Mouse (Mus musculus) hindbrain, embryonic 14.5 days (tissue): ENCODE data around the gene Nr1h2. TPM values are rescaled to one million over a fixed set of nuclear protein-coding genes. Genes with fewer than 3 reads are reported as not detected.
A peak's percentile ranks its signal among the peaks of the same experiment; 100 is the strongest.

Experiments used
- ATAC-seq: fragments of 200-750 bp; cut with Nextera tagmentation; 2 replicates; pipeline ENCODE4 v1.8.0; 2017; ENCODE audit warnings: moderate number of reproducible peaks, mild to moderate bottlenecking, moderate TSS enrichment, moderate library complexity; ENCODE audit not compliant: low FRiP score
- DNase-seq: peaks from one replicate; pipeline ENCODE4 v3.0.0-alpha.2; 2015; ENCODE audit warnings: low spot score
- H3K27ac ChIP-seq: fragments of 300-500 bp; sonication (generic); 2 replicates; pipeline ENCODE4 v1.5.1; 2014; ENCODE audit warnings: mild to moderate bottlenecking, moderate library complexity
- H3K27me3 ChIP-seq: fragments of 300-500 bp; sonication (generic); 2 replicates; pipeline ENCODE4 v1.6.1; 2014; ENCODE audit warnings: mild to moderate bottlenecking, low read length, mixed read lengths; ENCODE audit not compliant: control insufficient read depth, insufficient read depth
- H3K36me3 ChIP-seq: fragments of 300-500 bp; sonication (generic); replicated peaks from 2 replicates; pipeline ENCODE4 v1.6.1; 2014; ENCODE audit not compliant: control insufficient read depth, insufficient read depth
- H3K4me1 ChIP-seq: fragments of 300-500 bp; sonication (generic); replicated peaks from 2 replicates; pipeline ENCODE4 v1.6.1; 2014; ENCODE audit warnings: antibody characterized with exemption, low read length, mixed read lengths; ENCODE audit not compliant: control insufficient read depth, insufficient read depth
- H3K4me2 ChIP-seq: fragments of 300-500 bp; sonication (generic); replicated peaks from 2 replicates; pipeline ENCODE4 v1.6.1; 2014; ENCODE audit warnings: mild to moderate bottlenecking, moderate library complexity
- H3K4me3 ChIP-seq: fragments of 300-500 bp; sonication (generic); replicated peaks from 2 replicates; pipeline ENCODE4 v1.5.1; 2014; ENCODE audit warnings: mild to moderate bottlenecking, low read length
- H3K9ac ChIP-seq: fragments of 300-500 bp; sonication (generic); 2 replicates; pipeline ENCODE4 v1.6.1; 2014
- H3K9me3 ChIP-seq: fragments of 300-500 bp; sonication (generic); 2 replicates; pipeline ENCODE4 v1.6.1; 2016; ENCODE audit warnings: low read length; ENCODE audit not compliant: control insufficient read depth
- WGBS: fragments of 180-500 bp; shearing (Covaris S2); extraction: QIAGEN DNeasy Blood & Tissue Kit; methylation state at CpG from one replicate; pipeline ENCODE4 v1.1.7; 2014; 5-methylcytosine and 5-hydroxymethylcytosine counted together
- microRNA-seq: library from miRNA; unstranded; fragments of <30 nt; microRNA quantifications from one replicate; pipeline ENCODE4, GENCODE M21; 2016
- polyA plus RNA-seq: library from polyadenylated mRNA; unstranded; fragments of >200 nt; fragmentation: Nextera tagmentation; extraction: Ambion mirVana; gene quantifications from 2 replicates; pipeline ENCODE4 v1.2.1, GENCODE M21; 2014

The Nr1h2 gene
- polyA plus RNA-seq, 1 experiment from 2014 or later, result 53.6 TPM

GRCm38 (mm10) chr7:44520990-44521389, 32.8 kb downstream of the Nr1h2 start:
- Histone ChIP-seq H3K27ac (no peak overlapping the region), H3K27me3 (peaks cover 25% of the 10 kb centered on the region), H3K4me2 (no peak overlapping the region), H3K9me3 (no peaks in the 10 kb centered on the region), H3K9ac (no peak overlapping the region), H3K36me3 (no peaks in the 10 kb centered on the region), H3K4me1 (no peaks in the 10 kb centered on the region), H3K4me3 (no peak overlapping the region)
- WGBS, result 66% methylated on average over 3 of the region's 3 CpGs
- DNase-seq (no peak), ATAC-seq (no peak)

- Histone ChIP-seq H3K4me2 (no peak overlapping the region), H3K27ac (no peak overlapping the region), H3K27me3 (peaks cover 25% of the 10 kb centered on the region), H3K4me1 (no peaks in the 10 kb centered on the region), H3K36me3 (no peaks in the 10 kb centered on the region), H3K9ac (no peak overlapping the region), H3K9me3 (no peaks in the 10 kb centered on the region), H3K4me3 (no peak overlapping the region)
- WGBS, result 75% methylated on average over 9 of the region's 9 CpGs
- DNase-seq (no peak), ATAC-seq (no peak)
Measured at GRCm38 (mm10) chr7:44519240-44519913, 34.4 kb downstream of the Nr1h2 start.

- Histone ChIP-seq H3K4me3 (no peak overlapping the region), H3K27me3 (no peaks in the 10 kb centered on the region), H3K27ac (no peak overlapping the region), H3K4me1 (no peaks in the 10 kb centered on the region), H3K4me2 (no peak overlapping the region), H3K9ac (no peak overlapping the region), H3K36me3 (no peaks in the 10 kb centered on the region), H3K9me3 (no peaks in the 10 kb centered on the region)
- ATAC-seq (no peak), DNase-seq (no peak)
Measured at GRCm38 (mm10) chr7:44507491-44507890, 46.3 kb downstream of the Nr1h2 start.

- DNase-seq, result peak; percentile 79
- Histone ChIP-seq H3K27me3 (no peaks in the 10 kb centered on the region), H3K4me3 (no peak overlapping the region), H3K27ac (no peak overlapping the region), H3K36me3 (no peaks in the 10 kb centered on the region), H3K4me1 (peaks cover 8% of the 10 kb centered on the region), H3K9me3 (no peaks in the 10 kb centered on the region), H3K4me2 (no peak overlapping the region), H3K9ac (no peak overlapping the region)
- no peak for ATAC-seq
- whole genome bisulfite sequencing, result 38% methylated on average over 5 of the region's 5 CpGs
Measured at GRCm38 (mm10) chr7:44501563-44502115, 52.1 kb downstream of the Nr1h2 start.

DNA sequence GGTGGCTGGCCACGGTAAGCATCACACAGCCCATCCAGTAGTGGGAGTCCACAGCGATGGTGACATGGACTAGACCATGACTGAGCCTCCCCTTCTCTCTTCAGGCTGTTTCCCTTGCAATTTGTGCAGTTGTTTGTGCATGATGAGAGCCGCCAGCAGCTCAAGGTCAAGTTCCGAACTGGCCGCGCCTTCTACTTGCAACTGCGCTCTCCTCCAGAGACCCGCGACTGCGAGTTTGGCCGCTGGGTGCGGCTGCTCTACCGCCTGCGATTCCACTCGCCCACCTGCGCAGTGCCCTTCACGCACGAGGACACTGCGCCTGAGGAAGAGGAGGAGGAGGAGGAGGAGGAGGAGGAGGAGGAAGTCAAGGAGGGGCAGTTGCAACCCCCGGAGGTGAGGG, 53.7 kb downstream of the Nr1h2 start:
- Histone ChIP-seq H3K4me2 (no peak overlapping the region), H3K27ac (no peak overlapping the region), H3K9me3 (no peaks in the 10 kb centered on the region), H3K9ac (no peak overlapping the region), H3K4me1 (peaks cover 15% of the 10 kb centered on the region), H3K4me3 (no peak overlapping the region), H3K36me3 (no peaks in the 10 kb centered on the region), H3K27me3 (no peaks in the 10 kb centered on the region)
- ATAC-seq (no peak), DNase-seq (no peak)
- 63% methylated on average over 20 of the region's 20 CpGs for WGBS

Small RNAs within 50 kb of the gene (microRNA-seq; reads per million reads assigned to microRNA genes)
- gene Mir7053, result not detected

Other genes with a start within 250 kb of the Nr1h2 start
- gene Clec11a, start 247.0 kb downstream of the Nr1h2 start, polyA plus RNA-seq, result 3.6 and 3.7 TPM in 2 replicates
- gene Shank1, start 243.7 kb downstream of the Nr1h2 start, polyA plus RNA-seq, result 40.3 and 46.8 TPM in 2 replicates
- gene Syt3, start 169.8 kb downstream of the Nr1h2 start, polyA plus RNA-seq, result 61.8 and 70.8 TPM in 2 replicates
- 2.1 and 2.8 TPM in 2 replicates for gene 1700008O03Rik, start 168.1 kb downstream of the Nr1h2 start, polyA plus RNA-seq
- gene Lrrc4b, start 124.9 kb downstream of the Nr1h2 start, polyA plus RNA-seq, result 26.4 and 26.5 TPM in 2 replicates
- gene Aspdh, start 88.6 kb downstream of the Nr1h2 start, polyA plus RNA-seq, result 3.4 and 5.1 TPM in 2 replicates
- 26.9 and 33.4 TPM in 2 replicates for gene Josd2, start 86.0 kb downstream of the Nr1h2 start, polyA plus RNA-seq
- gene Emc10, start 57.4 kb downstream of the Nr1h2 start, polyA plus RNA-seq, result 167 and 182 TPM in 2 replicates
- gene Fam71e1, start 57.4 kb downstream of the Nr1h2 start, polyA plus RNA-seq, result 10.9 and 23.8 TPM in 2 replicates
- gene Mybpc2, start 29.3 kb downstream of the Nr1h2 start, polyA plus RNA-seq, result 0.05 and 0.09 TPM in 2 replicates
- gene Spib, start 21.9 kb downstream of the Nr1h2 start, polyA plus RNA-seq, result 0.09 TPM in 1 of 2 replicates, not detected in the other
- gene Pold1, start 5.1 kb downstream of the Nr1h2 start, polyA plus RNA-seq, result 14.0 and 17.9 TPM in 2 replicates
- 0.81 and 1.0 TPM in 2 replicates for gene Napsa, start 18.4 kb upstream of the Nr1h2 start, polyA plus RNA-seq
- gene Kcnc3, start 36.7 kb upstream of the Nr1h2 start, polyA plus RNA-seq, result 7.2 and 8.6 TPM in 2 replicates
- 4.2 and 5.0 TPM in 2 replicates for gene Myh14, start 116.9 kb upstream of the Nr1h2 start, polyA plus RNA-seq
- gene Izumo2, start 154.8 kb upstream of the Nr1h2 start, polyA plus RNA-seq, result not detected in 2 replicates
- gene Vrk3, start 194.5 kb upstream of the Nr1h2 start, polyA plus RNA-seq, result 24.5 and 28.8 TPM in 2 replicates
- gene Zfp473, start 197.1 kb upstream of the Nr1h2 start, polyA plus RNA-seq, result 1.4 and 1.5 TPM in 2 replicates